Mouse (Mus musculus) intestine, embryonic 14.5 days (tissue): ENCODE measurements around the gene Hfe. TPM values are rescaled to one million over a fixed set of nuclear protein-coding genes. Genes with fewer than 3 reads are reported as not detected.
"Not testable (repeated sequence)": the region's sequence is repeated elsewhere in the genome, so short reads cannot be mapped to it uniquely, and the experiment has no call there.

Experiments
- ATAC-seq: fragments of 200-750 bp; cut with Nextera tagmentation; replicated peaks from 2 replicates; pipeline ENCODE4 v1.8.0; 2017; ENCODE audit warnings: low read depth, moderate number of reproducible peaks, moderate TSS enrichment, moderate library complexity; ENCODE audit not compliant: low FRiP score, low TSS enrichment
- DNase-seq: peaks from one replicate; pipeline ENCODE4 v3.0.0-alpha.2; 2018; ENCODE audit warnings: low spot score
- H3K27ac ChIP-seq: fragments of 300-500 bp; sonication (generic); 2 replicates; pipeline ENCODE4 v1.5.1; 2014; ENCODE audit warnings: low read depth, mild to moderate bottlenecking, control low read depth
- H3K27me3 ChIP-seq: fragments of 300-500 bp; sonication (generic); replicated peaks from 2 replicates; pipeline ENCODE4 v1.6.1; 2014; ENCODE audit warnings: low read length, control low read depth; ENCODE audit not compliant: control insufficient read depth, insufficient read depth
- H3K36me3 ChIP-seq: fragments of 300-500 bp; sonication (generic); 2 replicates; pipeline ENCODE4 v1.6.1; 2014; ENCODE audit warnings: low read length, control low read depth; ENCODE audit not compliant: control insufficient read depth, insufficient read depth
- H3K4me1 ChIP-seq: fragments of 300-500 bp; sonication (generic); replicated peaks from 2 replicates; pipeline ENCODE4 v1.6.1; 2014; ENCODE audit warnings: low read length, control low read depth, mixed read lengths; ENCODE audit not compliant: control insufficient read depth, insufficient read depth
- H3K4me2 ChIP-seq: fragments of 300-500 bp; sonication (generic); 2 replicates; pipeline ENCODE4 v1.6.1; 2014; ENCODE audit warnings: low read length
- H3K4me3 ChIP-seq: fragments of 300-500 bp; sonication (generic); 2 replicates; pipeline ENCODE4 v1.5.1; 2014; ENCODE audit warnings: low read depth, low read length, control low read depth, mixed read lengths
- H3K9ac ChIP-seq: fragments of 300-500 bp; sonication (generic); 2 replicates; pipeline ENCODE4 v1.6.1; 2014; ENCODE audit warnings: mild to moderate bottlenecking, low read length
- H3K9me3 ChIP-seq: fragments of 300-500 bp; sonication (generic); 2 replicates; pipeline ENCODE4 v1.6.1; 2016; ENCODE audit warnings: low read length, control low read depth; ENCODE audit not compliant: control insufficient read depth
- WGBS: fragments of 180-500 bp; shearing (Covaris S2); extraction: QIAGEN DNeasy Blood & Tissue Kit; methylation state at CpG from one replicate; pipeline ENCODE4 v1.1.7; 2014; 5-methylcytosine and 5-hydroxymethylcytosine counted together
- polyA plus RNA-seq: library from polyadenylated mRNA; unstranded; fragments of >200 nt; fragmentation: Nextera tagmentation; extraction: Ambion mirVana; gene quantifications from 2 replicates; pipeline ENCODE4 v1.2.1, GENCODE M21; 2014

The Hfe gene
- polyA plus RNA-seq, 1 experiment from 2014 or later: 7.8 TPM

DNA sequence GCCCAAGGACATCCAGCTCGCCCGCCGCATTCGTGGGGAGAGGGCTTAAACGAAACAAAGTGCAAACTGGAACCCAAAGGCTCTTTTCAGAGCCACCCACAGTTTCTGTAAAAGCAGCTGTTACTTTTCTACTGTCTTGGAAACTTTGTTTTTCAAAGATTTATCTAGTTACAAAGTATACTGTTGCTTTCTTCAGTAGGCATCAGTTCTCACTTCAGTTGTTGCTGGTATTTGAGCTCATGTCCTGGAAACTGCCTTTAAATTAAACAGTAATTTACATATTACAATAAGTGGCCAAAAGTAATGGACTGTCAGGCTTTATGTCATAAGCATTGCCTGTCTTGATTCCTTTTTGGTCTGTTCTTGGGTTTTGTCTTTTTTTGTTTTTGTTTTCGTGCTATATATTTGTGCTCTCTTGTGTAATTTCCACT is 42.1 kb upstream of the Hfe start:
- Histone ChIP-seq H3K27ac (peak overlapping the region; percentile 90), H3K36me3 (no peaks in the 10 kb centered on the region), H3K4me1 (peaks cover 20% of the 10 kb centered on the region), H3K4me3 (peak overlapping the region; percentile 37), H3K9me3 (no peaks in the 10 kb centered on the region), H3K9ac (peak overlapping the region; percentile 76), H3K4me2 (peak overlapping the region; percentile 57), H3K27me3 (no peaks in the 10 kb centered on the region)
- no peak for DNase-seq
- 8% methylated on average over 6 of the region's 6 CpGs for WGBS
- ATAC-seq: no peak

DNA sequence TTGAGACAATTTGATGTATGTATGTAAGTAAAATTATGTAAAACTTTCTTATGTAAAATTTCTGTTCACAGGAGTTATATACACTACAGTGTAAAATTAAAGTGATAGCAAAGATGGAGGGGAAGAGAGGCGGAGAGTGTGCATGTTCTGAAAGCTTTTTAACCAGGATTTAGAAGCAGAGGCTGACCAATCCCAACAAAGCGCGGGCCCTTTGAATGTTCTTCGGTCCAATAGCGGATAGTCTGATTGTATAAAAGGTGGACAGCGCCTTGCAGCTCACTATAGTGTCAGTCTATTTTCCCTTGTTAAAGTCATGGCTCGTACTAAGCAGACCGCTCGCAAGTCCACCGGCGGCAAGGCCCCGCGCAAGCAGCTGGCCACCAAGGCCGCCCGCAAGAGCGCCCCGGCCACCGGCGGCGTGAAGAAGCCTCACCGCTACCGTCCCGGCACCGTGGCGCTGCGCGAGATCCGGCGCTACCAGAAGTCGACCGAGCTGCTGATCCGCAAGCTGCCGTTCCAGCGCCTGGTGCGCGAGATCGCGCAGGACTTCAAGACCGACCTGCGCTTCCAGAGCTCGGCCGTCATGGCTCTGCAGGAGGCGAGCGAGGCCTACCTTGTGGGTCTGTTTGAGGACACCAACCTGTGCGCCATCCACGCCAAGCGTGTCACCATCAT is 41.5 kb upstream of the Hfe start, which contains the start of gene Hist1h3b:
Hist1h3b (plus strand) TSS at position 201 of the 675 bp plus-strand sequence.
- Histone ChIP-seq H3K27ac (peak within 1 kb of the TSS; percentile 94), H3K4me2 (peak within 1 kb of the TSS; percentile 57), H3K4me1 (peaks cover 18% of the 10 kb centered on the region), H3K4me3 (peak within 1 kb of the TSS; percentile 40), H3K9ac (peak within 1 kb of the TSS; percentile 76)
- ATAC-seq (peak; percentile 86), DNase-seq (peak; percentile 94)
- under 1% methylated on average over 15 of the region's 47 CpGs for WGBS
- H3K27me3 ChIP-seq, H3K9me3 ChIP-seq, H3K36me3 ChIP-seq: not testable (repeated sequence)

DNA sequence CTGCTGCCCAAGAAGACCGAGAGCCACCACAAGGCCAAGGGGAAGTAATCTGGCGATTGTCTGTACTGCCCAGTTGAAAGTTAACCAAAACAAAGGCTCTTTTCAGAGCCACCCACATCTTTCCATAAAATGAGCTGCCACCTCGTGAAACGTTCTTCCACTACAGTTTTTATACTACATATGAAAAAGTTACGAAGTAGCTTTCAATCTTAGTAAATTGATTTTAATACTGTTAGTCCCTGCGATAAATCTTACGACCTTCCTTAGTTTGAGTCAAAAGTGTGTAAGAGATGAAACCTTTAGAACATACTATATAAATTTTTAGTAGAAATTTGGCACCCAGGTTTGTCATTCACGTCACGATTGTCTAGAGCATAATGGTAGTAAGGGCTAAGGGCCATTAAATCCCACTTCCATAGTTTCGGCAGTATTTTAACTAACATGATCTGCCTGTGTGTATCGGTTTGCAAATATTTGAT is 40.9 kb upstream of the Hfe start:
- H3K9me3 ChIP-seq: no peaks in the 10 kb centered on the region
- no peaks in the 10 kb centered on the region for H3K27me3 ChIP-seq
- H3K4me2 ChIP-seq: peak overlapping the region; percentile 56
- WGBS: under 1% methylated on average over 11 of the region's 11 CpGs
- peak overlapping the region; percentile 62 for H3K9ac ChIP-seq
- H3K36me3 ChIP-seq: no peaks in the 10 kb centered on the region
- ATAC-seq (0 out of 2 replicates have a peak, but pooled peaks have one; percentile 28), DNase-seq (no peak)
- H3K4me1 ChIP-seq: peaks cover 18% of the 10 kb centered on the region
- peak overlapping the region; percentile 94 for H3K27ac ChIP-seq
- peak overlapping the region; percentile 40 for H3K4me3 ChIP-seq

DNA sequence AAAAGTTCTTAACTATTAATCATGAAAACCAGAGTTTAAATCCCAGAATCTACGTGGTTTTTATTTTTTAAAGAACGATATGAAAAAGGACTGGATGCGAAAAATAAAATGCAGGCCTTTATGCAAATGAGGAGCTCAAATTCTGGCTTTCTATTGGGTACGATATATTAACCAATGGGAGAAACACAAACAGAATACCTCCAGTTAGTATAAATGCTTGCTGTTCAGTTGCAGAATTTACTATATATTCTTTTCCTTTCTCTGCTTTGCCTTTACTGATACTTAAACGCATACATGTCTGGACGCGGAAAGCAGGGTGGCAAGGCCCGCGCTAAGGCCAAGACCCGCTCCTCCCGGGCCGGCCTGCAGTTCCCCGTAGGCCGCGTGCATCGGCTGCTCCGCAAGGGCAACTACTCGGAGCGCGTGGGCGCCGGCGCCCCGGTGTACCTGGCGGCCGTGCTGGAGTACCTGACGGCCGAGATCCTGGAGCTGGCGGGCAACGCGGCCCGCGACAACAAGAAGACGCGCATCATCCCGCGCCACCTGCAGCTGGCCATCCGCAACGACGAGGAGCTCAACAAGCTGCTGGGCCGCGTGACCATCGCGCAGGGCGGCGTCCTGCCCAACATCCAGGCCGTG is 40.3 kb upstream of the Hfe start, which contains the start of gene Hist1h2ab:
Hist1h2ab (plus strand) TSS at position 288 of the 639 bp plus-strand sequence.
- H3K36me3 ChIP-seq, H3K9me3 ChIP-seq, H3K27me3 ChIP-seq: not testable (repeated sequence)
- Histone ChIP-seq H3K9ac (peak within 1 kb of the TSS; percentile 62), H3K4me2 (peak within 1 kb of the TSS; percentile 56), H3K4me1 (peaks cover 18% of the 10 kb centered on the region), H3K4me3 (peak within 1 kb of the TSS; percentile 40), H3K27ac (peak within 1 kb of the TSS; percentile 94)
- WGBS: under 1% methylated on average over 27 of the region's 47 CpGs
- DNase-seq (peak; percentile 84), ATAC-seq (peak; percentile 41)

DNA sequence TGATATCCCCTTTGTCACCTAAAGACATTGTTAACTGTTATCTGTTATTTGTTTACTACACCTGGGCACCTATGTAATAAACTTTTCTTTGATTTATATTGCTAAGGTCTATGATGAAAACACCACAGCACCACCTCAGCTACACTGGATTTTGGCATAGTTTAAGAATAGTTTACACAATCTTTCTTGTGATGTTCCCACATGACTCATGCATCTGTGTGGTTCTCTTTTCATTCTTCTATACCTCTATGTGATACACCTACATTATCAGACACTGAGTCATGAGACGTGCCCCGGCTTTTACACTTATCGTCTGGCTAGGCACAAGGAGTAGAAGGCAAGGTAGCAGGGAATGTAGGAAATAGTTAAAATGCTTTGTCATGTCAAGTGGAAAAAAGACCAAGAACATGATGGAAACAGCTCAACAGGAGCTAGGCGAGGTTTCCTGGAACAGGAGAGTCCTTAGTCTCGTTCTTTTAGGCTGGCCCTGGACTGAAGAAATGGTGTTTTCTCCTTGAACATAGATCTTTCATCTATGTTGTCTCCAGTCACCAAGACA is 39.0 kb upstream of the Hfe start:
- ATAC-seq: no peak

DNA sequence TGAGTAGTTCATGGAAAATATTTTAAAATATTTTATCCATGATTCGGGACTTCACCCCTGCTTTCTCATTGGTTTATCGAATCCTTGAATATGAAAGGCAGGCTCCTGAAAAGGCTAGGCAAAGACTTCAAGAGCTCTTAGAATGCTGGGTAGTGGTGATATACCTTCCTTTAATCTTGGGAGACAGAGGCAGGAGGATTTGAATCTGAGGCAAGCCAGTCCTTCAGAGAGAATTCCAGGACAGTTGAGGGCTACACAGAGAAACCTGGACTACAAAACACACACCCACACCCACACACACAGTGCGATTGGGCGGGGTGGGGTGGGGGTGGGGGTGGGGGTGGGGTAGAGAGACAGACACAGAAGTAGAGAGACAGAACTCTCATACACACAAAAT is 37.2 kb upstream of the Hfe start:
- peaks cover 24% of the 10 kb centered on the region for H3K4me1 ChIP-seq
- H3K36me3 ChIP-seq: no peaks in the 10 kb centered on the region
- no peaks in the 10 kb centered on the region for H3K9me3 ChIP-seq
- no peaks in the 10 kb centered on the region for H3K27me3 ChIP-seq
- peak overlapping the region; percentile 100 for H3K27ac ChIP-seq
- DNase-seq: no peak
- H3K9ac ChIP-seq: peak overlapping the region; percentile 89
- H3K4me2 ChIP-seq: peak overlapping the region; percentile 92
- peak overlapping the region; percentile 44 for H3K4me3 ChIP-seq
- 9% methylated on average over 4 of the region's 4 CpGs for WGBS
- no peak for ATAC-seq

More for the DNA sequence above, 39.0 kb upstream of the Hfe start:
- no peak for DNase-seq
- no peaks in the 10 kb centered on the region for H3K9me3 ChIP-seq
- H3K4me3 ChIP-seq: no peak overlapping the region
- H3K4me2 ChIP-seq: no peak overlapping the region
- no peak overlapping the region for H3K9ac ChIP-seq
- WGBS: 87% methylated on average over 5 of the region's 5 CpGs
- H3K4me1 ChIP-seq: peaks cover 18% of the 10 kb centered on the region
- no peaks in the 10 kb centered on the region for H3K36me3 ChIP-seq
- H3K27me3 ChIP-seq: no peaks in the 10 kb centered on the region
- peak overlapping the region; percentile 94 for H3K27ac ChIP-seq

DNA sequence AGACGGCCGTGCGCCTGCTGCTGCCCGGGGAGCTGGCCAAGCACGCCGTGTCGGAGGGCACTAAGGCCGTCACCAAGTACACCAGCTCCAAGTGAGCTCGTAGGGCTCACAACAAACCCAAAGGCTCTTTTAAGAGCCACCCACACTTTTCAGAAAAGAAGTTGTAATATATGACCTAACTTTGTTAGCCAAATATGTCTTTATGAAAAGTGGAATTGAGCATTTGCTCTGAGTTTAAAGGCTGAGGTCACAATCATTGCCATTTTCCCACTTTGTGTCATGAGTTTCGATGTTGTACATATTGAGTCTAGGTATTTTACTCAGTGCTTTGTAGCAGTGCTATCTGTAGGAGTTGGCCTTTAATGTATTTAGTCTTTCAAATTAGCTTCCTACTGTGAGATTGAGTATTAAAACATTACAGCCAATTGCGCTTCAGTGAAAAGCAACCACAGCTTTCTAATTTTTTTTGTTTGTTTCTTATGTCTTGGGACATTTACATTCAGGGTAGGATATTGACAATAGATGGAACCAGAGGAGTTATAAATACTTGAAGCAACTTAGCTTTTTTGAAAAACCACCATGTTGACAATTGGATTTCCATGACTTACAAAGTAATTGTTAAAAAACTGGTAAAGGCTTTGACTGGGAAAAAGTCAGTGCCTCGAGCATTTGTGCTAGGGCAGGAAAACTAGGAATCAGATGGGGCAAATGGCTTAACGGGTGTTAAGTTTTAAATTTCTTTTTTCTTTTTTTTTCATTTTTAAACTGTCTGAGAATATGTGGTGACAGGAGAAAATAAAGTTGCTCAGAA is 36.6 kb upstream of the Hfe start:
- peaks cover 22% of the 10 kb centered on the region for H3K4me1 ChIP-seq
- no peak for ATAC-seq
- WGBS: 6% methylated on average over 10 of the region's 13 CpGs
- H3K27ac ChIP-seq: peak overlapping the region; percentile 100
- peak overlapping the region; percentile 44 for H3K4me3 ChIP-seq
- peak; percentile 70 for DNase-seq
- no peaks in the 10 kb centered on the region for H3K9me3 ChIP-seq
- peak overlapping the region; percentile 89 for H3K9ac ChIP-seq
- no peaks in the 10 kb centered on the region for H3K36me3 ChIP-seq
- peak overlapping the region; percentile 92 for H3K4me2 ChIP-seq
- H3K27me3 ChIP-seq: no peaks in the 10 kb centered on the region
